Mouse (Mus musculus): ENCODE data around the gene Plxnb2. TPM values are rescaled to one million over a fixed set of nuclear protein-coding genes. Genes with fewer than 3 reads are reported as not detected.

Gene Plxnb2
- polyA plus RNA-seq, 1 experiment = 171 TPM

GRCm38 (mm10) chr15:89127364-89127940 is 53.1 kb downstream of the Plxnb2 start:
- no peak for DNase-seq (ENCODE audit: low spot score)

- no peak for DNase-seq (ENCODE audit: low spot score)
Measured at GRCm38 (mm10) chr15:89126622-89127021, 54.0 kb downstream of the Plxnb2 start.

- DNase-seq (ENCODE audit: low spot score) = no peak
Measured at GRCm38 (mm10) chr15:89125351-89125750, 55.2 kb downstream of the Plxnb2 start.

DNA sequence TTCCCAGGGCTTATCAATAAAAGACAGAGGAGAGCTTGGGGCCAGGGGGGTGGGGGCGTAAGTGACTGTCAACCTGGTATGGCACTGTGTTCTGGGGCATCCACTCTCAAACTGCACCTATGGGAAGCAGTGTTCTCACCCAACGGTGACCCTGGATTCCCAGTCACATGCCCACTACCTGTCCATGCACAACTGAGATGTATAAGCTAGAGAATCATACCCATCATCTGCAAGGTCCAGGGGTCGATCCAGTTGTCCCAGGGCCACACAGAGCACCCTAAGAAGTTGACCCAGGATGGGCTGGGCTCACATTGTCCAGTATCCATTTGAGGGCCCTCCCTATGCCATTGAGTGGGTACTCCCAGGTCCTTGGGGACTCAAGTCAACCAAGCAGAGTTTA is 56.3 kb downstream of the Plxnb2 start:
- DNase-seq (ENCODE audit: low spot score) = no peak

DNA sequence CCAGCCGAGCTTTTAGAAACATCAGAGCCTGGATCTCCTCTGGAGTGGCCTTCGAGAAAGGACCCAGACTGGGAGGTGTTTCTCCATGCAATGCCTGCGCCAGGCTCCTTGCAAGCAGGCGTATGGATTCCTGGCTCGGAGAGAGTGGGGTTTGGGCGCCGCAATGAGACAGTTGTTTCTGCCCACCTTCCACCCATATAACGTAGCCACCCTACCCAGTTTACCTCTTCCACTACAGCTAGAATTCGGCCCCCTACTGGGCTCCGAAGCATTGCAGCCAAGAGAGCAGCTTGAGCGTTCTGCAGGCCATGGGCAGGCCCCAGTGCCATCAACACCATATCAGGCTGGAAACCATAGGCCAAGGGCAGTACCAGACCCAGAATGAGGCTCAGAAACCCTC is 57.0 kb downstream of the Plxnb2 start:
- no peak for DNase-seq (ENCODE audit: low spot score)

DNA sequence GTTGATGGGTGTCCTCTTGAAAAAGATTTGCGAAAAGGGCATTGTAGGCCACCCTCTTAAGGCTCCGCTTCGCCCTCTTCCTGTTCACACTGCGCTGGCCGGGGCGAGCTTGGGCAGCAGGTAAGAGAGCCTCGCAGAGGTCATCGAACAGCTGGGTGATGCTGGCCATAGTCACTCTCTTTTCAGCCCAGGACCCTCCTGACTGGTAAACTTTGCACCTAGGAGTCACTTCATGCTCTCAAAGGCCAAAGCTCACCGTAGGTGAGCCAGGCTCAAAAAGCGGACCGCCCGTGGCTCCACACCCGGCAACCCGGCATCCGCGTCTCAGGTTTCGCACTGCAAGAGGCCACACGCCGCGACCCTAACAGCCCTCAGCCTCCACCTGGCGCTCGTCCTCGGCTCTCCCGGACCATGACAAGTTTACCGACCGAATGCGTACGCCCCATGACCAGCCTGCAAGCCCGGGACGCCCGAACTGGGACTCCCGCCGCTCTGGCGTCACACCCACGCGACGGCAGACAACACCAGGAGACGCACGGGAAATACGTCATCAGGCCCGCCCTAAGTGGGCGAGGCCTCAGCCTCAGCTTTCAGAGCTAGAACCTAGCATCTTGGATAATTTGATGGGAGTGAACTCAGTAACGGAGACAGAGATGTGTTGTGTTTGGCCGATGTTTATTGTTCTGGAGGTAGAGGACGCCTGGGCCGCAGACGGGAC is 57.8 kb downstream of the Plxnb2 start, which contains the start of gene Tubgcp6:
TSS of gene Tubgcp6 (minus strand) at position 464 of the 718 bp plus-strand sequence.
- DNase-seq (ENCODE audit: low spot score) = peak; percentile 84

GRCm38 (mm10) chr15:89118007-89118406 is 62.6 kb downstream of the Plxnb2 start:
- no peak for DNase-seq (ENCODE audit: low spot score)

DNA sequence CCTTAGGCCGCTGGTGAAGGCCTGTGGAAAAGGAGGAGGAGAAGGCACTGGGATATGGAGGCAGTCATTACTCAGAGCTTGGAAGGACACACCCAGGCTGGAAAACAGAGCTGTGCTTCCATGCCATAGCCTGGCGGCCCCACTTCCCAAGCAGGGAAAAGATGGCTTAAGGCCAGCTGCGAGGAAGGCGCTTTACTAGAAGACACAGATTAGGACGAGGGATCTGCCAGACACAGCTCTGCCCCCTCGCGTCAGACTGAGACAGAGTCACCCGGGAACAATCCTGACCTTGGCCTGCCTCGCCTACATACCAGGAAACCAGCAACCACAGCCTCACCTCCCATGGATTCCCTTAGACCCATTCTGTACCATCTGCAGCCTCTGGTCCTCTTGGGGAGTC is 70.4 kb downstream of the Plxnb2 start:
- DNase-seq (ENCODE audit: low spot score) = no peak

- no peak for DNase-seq (ENCODE audit: low spot score)
Measured at GRCm38 (mm10) chr15:89106976-89107375, 73.6 kb downstream of the Plxnb2 start.

DNA sequence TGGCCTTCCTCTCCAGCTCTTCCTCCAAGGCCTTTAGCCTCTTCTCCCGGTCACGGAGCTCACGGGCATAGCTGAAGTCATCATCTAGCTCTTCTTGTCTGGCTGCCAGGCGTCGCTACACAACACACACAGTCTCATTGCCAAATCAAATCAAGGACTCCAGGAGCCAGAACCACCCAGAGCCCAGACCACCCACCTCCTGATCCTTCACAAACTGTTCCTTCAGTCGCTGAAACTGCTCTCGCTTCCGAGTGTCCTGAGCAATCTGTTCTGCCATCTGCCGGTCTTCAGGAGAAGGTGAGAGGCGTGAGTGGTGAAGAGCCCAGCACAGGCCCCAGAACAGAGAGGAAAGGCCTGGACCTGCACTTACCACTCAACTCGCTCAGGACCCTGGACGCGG is 74.5 kb downstream of the Plxnb2 start:
- DNase-seq (ENCODE audit: low spot score) = no peak

Other genes with a start within 250 kb of the Plxnb2 start
- gene Ttll8, start 226.4 kb downstream of the Plxnb2 start, polyA plus RNA-seq (2012; rRNA removed) = not detected in 2 replicates
- 0.01 TPM in 1 of 2 replicates, not detected in the other for gene Mlc1, start 201.8 kb downstream of the Plxnb2 start, polyA plus RNA-seq (2012; rRNA removed)
- gene Mov10l1, start 197.9 kb downstream of the Plxnb2 start, polyA plus RNA-seq (2012; rRNA removed) = 0.03 TPM in 1 of 2 replicates, not detected in the other
- gene Panx2, start 121.1 kb downstream of the Plxnb2 start, polyA plus RNA-seq (2012; rRNA removed) = 0.67 and 0.78 TPM in 2 replicates
- gene Trabd, start 105.7 kb downstream of the Plxnb2 start, polyA plus RNA-seq (2012; rRNA removed) = 33.3 and 36.9 TPM in 2 replicates
- gene Selenoo, start 91.7 kb downstream of the Plxnb2 start, polyA plus RNA-seq (2012; rRNA removed) = 25.0 and 27.2 TPM in 2 replicates
- gene Tubgcp6, start 57.7 kb downstream of the Plxnb2 start, polyA plus RNA-seq (2012; rRNA removed) = 15.3 and 15.4 TPM in 2 replicates
- gene Hdac10, start 52.1 kb downstream of the Plxnb2 start, polyA plus RNA-seq (2012; rRNA removed) = 27.2 and 36.4 TPM in 2 replicates
- gene Mapk12, start 40.1 kb downstream of the Plxnb2 start, polyA plus RNA-seq (2012; rRNA removed) = 44.5 and 49.8 TPM in 2 replicates
- 6.6 and 7.5 TPM in 2 replicates for gene Mapk11, start 31.2 kb downstream of the Plxnb2 start, polyA plus RNA-seq (2012; rRNA removed)
- 16.0 and 23.8 TPM in 2 replicates for gene Dennd6b, start 15.7 kb upstream of the Plxnb2 start, polyA plus RNA-seq (2012; rRNA removed)
- 29.1 and 41.4 TPM in 2 replicates for gene Ppp6r2, start 30.8 kb upstream of the Plxnb2 start, polyA plus RNA-seq (2012; rRNA removed)
- 85.7 and 112 TPM in 2 replicates for gene Sbf1, start 134.5 kb upstream of the Plxnb2 start, polyA plus RNA-seq (2012; rRNA removed)
- not detected in 2 replicates for gene Adm2, start 141.9 kb upstream of the Plxnb2 start, polyA plus RNA-seq (2012; rRNA removed)
- gene Miox, start 153.6 kb upstream of the Plxnb2 start, polyA plus RNA-seq (2012; rRNA removed) = not detected in 2 replicates
- gene Lmf2, start 174.9 kb upstream of the Plxnb2 start, polyA plus RNA-seq (2012; rRNA removed) = 15.8 and 26.7 TPM in 2 replicates
- gene Ncaph2, start 174.9 kb upstream of the Plxnb2 start, polyA plus RNA-seq (2012; rRNA removed) = 95.7 and 112 TPM in 2 replicates
- gene Sco2, start 193.1 kb upstream of the Plxnb2 start, polyA plus RNA-seq (2012; rRNA removed) = 18.8 and 23.2 TPM in 2 replicates
- 1.7 and 1.8 TPM in 2 replicates for gene Tymp, start 196.3 kb upstream of the Plxnb2 start, polyA plus RNA-seq (2012; rRNA removed)
- 2.7 and 3.0 TPM in 2 replicates for gene Odf3b, start 198.5 kb upstream of the Plxnb2 start, polyA plus RNA-seq (2012; rRNA removed)
- not detected in 2 replicates for gene Klhdc7b, start 204.1 kb upstream of the Plxnb2 start, polyA plus RNA-seq (2012; rRNA removed)
- not detected in 2 replicates for gene Syce3, start 229.7 kb upstream of the Plxnb2 start, polyA plus RNA-seq (2012; rRNA removed)
- gene Cpt1b, start 245.1 kb upstream of the Plxnb2 start, polyA plus RNA-seq (2012; rRNA removed) = 2.3 and 2.7 TPM in 2 replicates
- gene C730034F03Rik, start 248.8 kb upstream of the Plxnb2 start, polyA plus RNA-seq (2012; rRNA removed) = 2.0 and 3.7 TPM in 2 replicates
- 0.06 TPM in 2 replicates for gene Gm44502, start 248.9 kb upstream of the Plxnb2 start, polyA plus RNA-seq (2012; rRNA removed)
- gene Chkb, start 249.1 kb upstream of the Plxnb2 start, polyA plus RNA-seq (2012; rRNA removed) = 73.2 and 85.8 TPM in 2 replicates